Mouse (Mus musculus) gastrocnemius, adult 8-10 months (tissue): ENCODE data around the gene Cep97. TPM values are rescaled to one million over a fixed set of nuclear protein-coding genes. Genes with fewer than 3 reads are reported as not detected.
"Not testable (repeated sequence)": the region's sequence is repeated elsewhere in the genome, so short reads cannot be mapped to it uniquely, and the experiment has no call there.

Experiments used
- DNase-seq, 2 experiments: peaks; one replicate each; pipeline ENCODE4 v3.0.0; 2022; ENCODE audit warnings: low spot score in 2 of 2
- total RNA-seq, 4 experiments: library from RNA; stranded (reverse); gene quantifications; 2 replicates each; pipeline ENCODE4 v1.2.4; 2022

The Cep97 gene
- total RNA-seq = 1 to 10 TPM; 4.3 to 7.2 (median 5.5) TPM

GRCm38 (mm10) chr16:55934453-55935037 lies at the start of gene Cep97:
Cep97 (minus strand) TSS chr16:55934855.
- DNase-seq = peak; percentile 84 to 85

- peak; percentile 15 to 29 for DNase-seq
These were observed 40.2 kb upstream of the Cep97 start for GRCm38 (mm10) chr16:55974903-55975285.

- DNase-seq = peak; percentile 87 to 91
These were observed 39.7 kb upstream of the Cep97 start for GRCm38 (mm10) chr16:55974256-55974902.

DNA sequence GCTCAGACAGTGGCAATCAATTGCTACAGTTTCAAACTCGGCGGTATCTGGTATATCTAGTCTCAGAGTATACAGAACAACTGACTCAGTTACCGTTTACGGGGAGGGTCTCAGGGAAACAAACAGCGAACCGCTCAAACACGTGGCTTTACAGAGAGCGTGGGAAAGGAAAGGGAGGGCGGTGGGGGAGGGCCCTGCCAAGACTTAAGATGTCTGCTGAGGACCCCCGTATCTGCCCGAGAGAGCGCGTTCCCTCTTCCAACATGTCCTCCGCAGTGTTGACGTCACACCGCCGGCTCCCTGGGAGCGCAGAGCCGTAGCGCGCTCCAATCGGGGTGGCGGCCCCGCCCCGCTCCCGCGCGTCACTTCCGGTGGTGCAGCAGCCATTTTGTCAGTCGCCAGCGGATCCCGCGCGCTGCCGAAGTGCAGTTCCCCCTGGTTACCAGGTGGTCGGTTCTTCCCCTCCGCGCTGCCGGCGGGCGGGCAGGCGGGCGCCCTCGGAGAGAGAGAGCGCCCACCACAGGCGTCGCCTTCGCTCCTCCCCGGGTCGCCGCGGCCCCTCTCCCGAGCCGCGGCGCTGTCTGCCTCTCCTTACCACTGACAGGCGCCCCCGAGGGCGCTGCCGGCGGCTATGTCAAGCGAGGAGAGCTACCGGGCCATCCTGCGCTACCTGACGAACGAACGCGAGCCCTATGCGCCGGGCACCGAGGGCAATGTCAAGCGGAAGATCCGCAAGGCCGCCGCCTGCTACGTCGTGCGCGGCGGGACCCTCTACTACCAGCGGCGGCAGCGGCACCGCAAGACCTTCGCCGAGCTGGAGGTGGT lies 39.0 kb upstream of the Cep97 start, which contains the start of gene Zbtb11:
Gene Zbtb11, plus strand, starts transcription at position 453 of the 825 bp plus-strand sequence.
- peak; percentile 96 to 98 for DNase-seq

GRCm38 (mm10) chr16:55972626-55973201 lies 38.1 kb upstream of the Cep97 start:
- no peak for DNase-seq

GRCm38 (mm10) chr16:55971735-55972615 lies 37.3 kb upstream of the Cep97 start:
- no peak for DNase-seq

- no peak for DNase-seq
These were observed 35.8 kb upstream of the Cep97 start for GRCm38 (mm10) chr16:55970416-55970815.

- DNase-seq = peak in 1 of 2 experiments; percentile 18
These were observed 34.5 kb upstream of the Cep97 start for GRCm38 (mm10) chr16:55969147-55969546.

- DNase-seq = no peak
These were observed 32.6 kb upstream of the Cep97 start for GRCm38 (mm10) chr16:55967221-55967620.

DNA sequence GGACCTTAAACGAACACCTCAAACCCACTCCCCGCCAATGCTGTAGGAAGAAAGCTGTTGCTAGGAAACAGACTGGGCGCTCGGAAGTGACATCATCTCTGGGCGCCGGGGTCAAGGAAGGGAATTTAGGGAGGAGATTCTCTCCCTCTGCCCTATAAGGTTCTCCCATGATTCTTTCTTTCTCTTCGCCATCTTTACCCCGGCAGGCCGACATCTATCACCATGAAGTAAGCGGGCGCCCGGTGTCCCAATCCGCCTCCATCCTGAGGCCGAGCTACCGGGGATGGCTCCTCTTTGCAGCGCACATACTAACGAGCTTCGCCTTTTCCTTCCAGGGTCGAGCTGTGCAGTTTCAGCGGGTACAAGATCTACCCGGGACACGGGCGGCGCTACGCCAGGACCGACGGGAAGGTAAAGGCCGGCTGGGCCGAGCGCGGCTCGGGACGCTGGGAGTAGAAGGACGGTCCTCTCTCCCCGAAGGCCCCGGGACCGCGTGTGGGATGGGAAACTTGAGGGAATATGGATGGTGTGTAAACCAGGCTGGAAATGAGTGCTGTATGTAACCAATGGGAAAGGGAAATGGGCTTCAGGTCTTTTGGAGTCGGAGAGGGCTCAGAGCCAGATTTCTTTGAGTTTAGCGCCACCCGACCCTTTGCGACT lies 31.7 kb upstream of the Cep97 start, which contains the start of gene Rpl24:
Gene Rpl24, plus strand, starts transcription at position 64 of the 660 bp plus-strand sequence.
- DNase-seq = peak; percentile 81 to 83

DNA sequence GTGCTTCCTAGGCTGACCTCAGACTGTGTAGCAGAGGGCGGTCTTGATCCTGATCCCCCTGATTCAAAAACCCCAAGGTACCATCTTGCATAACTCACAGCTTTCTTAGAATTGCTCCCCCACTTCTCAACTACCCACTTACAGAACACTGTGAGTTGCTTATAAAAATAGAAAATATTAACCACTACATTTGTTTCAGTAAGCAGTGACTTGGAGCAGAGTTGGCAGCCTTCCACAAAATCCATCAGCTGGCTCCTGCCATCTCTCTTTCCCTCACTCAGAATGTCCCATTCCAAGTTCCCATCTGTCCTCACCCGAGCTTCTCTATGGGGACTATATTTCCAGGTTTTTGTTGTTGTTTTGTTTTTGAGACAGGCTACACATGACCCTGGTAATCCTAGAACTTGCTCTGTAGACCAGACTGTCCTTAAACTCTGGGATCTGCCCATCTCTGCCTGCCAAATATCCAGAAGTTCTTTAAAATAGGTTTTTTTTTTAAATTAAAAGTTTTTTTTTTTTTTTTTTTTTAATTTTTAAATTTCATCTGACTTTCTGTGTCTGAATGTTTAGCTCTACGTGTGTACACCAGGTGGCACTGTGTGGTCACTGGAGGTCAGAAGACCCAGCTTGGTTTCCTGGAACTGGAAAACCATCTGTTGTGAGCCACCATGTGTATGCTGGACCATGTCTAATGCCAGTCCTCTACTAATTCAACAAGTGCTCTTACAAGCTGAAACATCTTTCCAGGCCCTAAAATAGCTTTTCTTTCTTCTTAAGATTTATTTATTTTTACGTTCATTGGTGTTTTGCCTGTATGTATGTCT lies 29.7 kb upstream of the Cep97 start:
- DNase-seq = no peak

- not testable (repeated sequence) for DNase-seq
These were observed 28.4 kb upstream of the Cep97 start for GRCm38 (mm10) chr16:55963068-55963467.

- DNase-seq = not testable (repeated sequence)
These were observed 19.5 kb upstream of the Cep97 start for GRCm38 (mm10) chr16:55954196-55954595.

DNA sequence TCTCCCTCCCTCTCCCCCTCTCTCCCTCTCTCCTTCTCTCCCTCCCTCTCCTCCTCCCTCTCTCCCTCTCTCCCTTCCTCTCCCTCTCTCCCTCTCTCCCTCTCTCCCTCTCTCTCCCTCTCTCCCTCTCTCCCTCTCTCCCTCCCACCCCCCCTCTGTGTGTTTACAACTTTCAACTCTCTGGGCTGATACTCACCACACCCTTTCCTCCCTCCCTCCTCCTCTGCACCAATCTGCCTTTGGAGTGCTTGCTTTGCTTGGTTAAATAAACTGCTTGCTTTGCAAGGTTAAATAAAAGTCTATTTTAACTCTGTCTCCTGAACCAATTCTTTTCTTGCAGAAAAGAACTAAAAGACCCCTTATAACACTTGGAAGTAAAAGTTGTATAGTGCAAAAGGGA lies 18.1 kb upstream of the Cep97 start:
- DNase-seq = no peak

- no peak for DNase-seq
These were observed 17.1 kb upstream of the Cep97 start for GRCm38 (mm10) chr16:55951679-55952327.

DNA sequence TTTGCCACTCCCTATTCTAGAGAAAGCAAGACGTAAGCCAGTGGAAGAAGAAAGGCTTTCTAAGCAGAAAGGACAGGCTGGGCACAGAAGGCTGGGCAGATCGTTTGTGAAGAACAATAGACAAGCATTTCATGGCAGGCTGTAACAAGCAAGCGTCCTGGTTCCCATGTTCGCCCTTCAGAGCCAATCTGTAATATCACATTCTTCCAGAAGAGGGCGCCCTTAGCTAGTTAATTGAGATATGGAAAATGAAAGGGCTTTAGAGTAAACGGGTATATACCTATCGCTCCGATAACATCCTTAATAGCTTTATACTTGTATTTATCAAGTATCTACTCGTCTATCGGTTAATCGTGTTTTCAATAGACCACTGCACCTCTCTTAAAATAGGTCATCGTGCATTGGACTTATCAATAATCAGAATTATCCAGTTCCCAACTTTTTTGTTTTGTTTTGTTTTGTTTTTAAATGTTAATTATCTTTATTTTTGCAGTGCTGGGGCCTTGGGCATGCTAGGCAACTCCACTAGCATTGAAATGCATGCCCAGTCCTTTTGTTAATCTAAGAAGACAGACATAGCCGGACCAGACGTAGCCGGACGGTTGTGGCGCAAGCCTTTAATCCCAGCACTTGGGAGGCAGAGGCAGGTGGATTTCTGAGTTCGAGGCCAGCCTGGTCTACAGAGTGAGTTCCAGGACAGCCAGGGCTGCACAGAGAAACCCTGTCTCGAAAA lies 16.5 kb upstream of the Cep97 start:
- peak in 1 of 2 experiments; percentile 50 for DNase-seq

GRCm38 (mm10) chr16:55950462-55950861 lies 15.8 kb upstream of the Cep97 start:
- no peak for DNase-seq

GRCm38 (mm10) chr16:55948963-55949362 lies 14.3 kb upstream of the Cep97 start:
- no peak for DNase-seq
